Mouse (Mus musculus) megakaryocyte, embryonic 14.5 days (primary cell): ENCODE measurements around the gene Gm13277.
"Not testable (repeated sequence)": the region's sequence is repeated elsewhere in the genome, so short reads cannot be mapped to it uniquely, and the experiment has no call there.

ENCODE experiments used
- FLI1 ChIP-seq: IDR thresholded peaks from 2 replicates; pipeline ENCODE4 v1.6.1; 2012; ENCODE audit warnings: low read length, inconsistent platforms, mixed read lengths
- GATA1 ChIP-seq: IDR thresholded peaks from 3 replicates; pipeline ENCODE4 v1.6.1; 2012; ENCODE audit warnings: mixed read lengths, low read length, inconsistent platforms, borderline replicate concordance

GRCm38 (mm10) chr4:88805231-88805630, 16.8 kb downstream of the Gm13277 start, which contains the start of gene Gm13288:
- TF ChIP-seq GATA1, FLI1: not testable (repeated sequence)
